Mouse (Mus musculus) midbrain, postnatal 0 days (tissue): Measurements from ENCODE around the gene Pram1. TPM values are rescaled to one million over a fixed set of nuclear protein-coding genes. Genes with fewer than 3 reads are reported as not detected.

ENCODE experiments used
- ATAC-seq: fragments of 200-750 bp; cut with Nextera tagmentation; 2 replicates; pipeline ENCODE4 v1.8.0; 2017; ENCODE audit warnings: moderate number of reproducible peaks, mild to moderate bottlenecking, moderate TSS enrichment, moderate library complexity; ENCODE audit not compliant: low FRiP score
- DNase-seq: peaks from one replicate; pipeline ENCODE4 v3.0.0-alpha.2; 2015; ENCODE audit warnings: low spot score
- H3K27ac ChIP-seq: fragments of 300-500 bp; sonication (generic); 2 replicates; pipeline ENCODE4 v1.5.1; 2014; ENCODE audit warnings: low read depth, mild to moderate bottlenecking, low read length, mixed read lengths
- H3K27me3 ChIP-seq: fragments of 300-500 bp; sonication (generic); 2 replicates; pipeline ENCODE4 v1.6.1; 2014; ENCODE audit warnings: low read length, control low read depth, mixed read lengths; ENCODE audit not compliant: insufficient read depth
- H3K36me3 ChIP-seq: fragments of 300-500 bp; sonication (generic); 2 replicates; pipeline ENCODE4 v1.6.1; 2014; ENCODE audit warnings: low read length, control low read depth, mixed read lengths; ENCODE audit not compliant: insufficient read depth
- H3K4me1 ChIP-seq: fragments of 300-500 bp; sonication (generic); 2 replicates; pipeline ENCODE4 v1.6.1; 2014; ENCODE audit warnings: mild to moderate bottlenecking, control low read depth, antibody characterized with exemption, low read length, mixed read lengths; ENCODE audit not compliant: insufficient read depth
- H3K4me2 ChIP-seq: fragments of 300-500 bp; sonication (generic); 2 replicates; pipeline ENCODE4 v1.6.1; 2014; ENCODE audit warnings: low read depth, mild to moderate bottlenecking, low read length, mixed read lengths; ENCODE audit not compliant: poor library complexity, severe bottlenecking
- H3K4me3 ChIP-seq: fragments of 300-500 bp; sonication (generic); 2 replicates; pipeline ENCODE4 v1.5.1; 2014; ENCODE audit warnings: low read depth, mild to moderate bottlenecking, low read length, moderate library complexity
- H3K9ac ChIP-seq: fragments of 300-500 bp; sonication (generic); replicated peaks from 2 replicates; pipeline ENCODE4 v1.6.1; 2014; ENCODE audit warnings: mild to moderate bottlenecking, low read length, moderate library complexity, mixed read lengths; ENCODE audit not compliant: poor library complexity, severe bottlenecking
- H3K9me3 ChIP-seq: fragments of 300-500 bp; sonication (generic); 2 replicates; pipeline ENCODE4 v1.6.1; 2016; ENCODE audit warnings: low read length, control low read depth
- CTCF ChIP-seq: IDR thresholded peaks from 2 replicates; pipeline ENCODE4 v1.5.1; 2016; ENCODE audit warnings: antibody characterized with exemption, mild to moderate bottlenecking
- WGBS: fragments of 180-500 bp; shearing (Covaris S2); extraction: QIAGEN DNeasy Blood & Tissue Kit; methylation state at CpG from one replicate; pipeline ENCODE4 v1.1.7; 2014; 5-methylcytosine and 5-hydroxymethylcytosine counted together
- polyA plus RNA-seq: library from polyadenylated mRNA; unstranded; fragments of >200 nt; fragmentation: Nextera tagmentation; extraction: Ambion mirVana; gene quantifications from 2 replicates; pipeline ENCODE4 v1.2.1, GENCODE M21; 2015
- total RNA-seq: library from RNA; depleted of rRNA; stranded (reverse); fragments of >200 nt; gene quantifications from 2 replicates; pipeline ENCODE4 v1.2.3, GENCODE M21; 2014; rRNA removed

Pram1 gene
- total RNA-seq, result not detected in 2 replicates
- polyA plus RNA-seq, result 0.41 TPM in 1 of 2 replicates, not detected in the other

GRCm38 (mm10) chr17:33637516-33638276 is at the start of gene Pram1:
Pram1 (plus strand) TSS chr17:33638056.
- no peak for ATAC-seq
- no peaks in the 10 kb centered on the region; the same call in 1 of the 2 replicates for H3K36me3 ChIP-seq
- no peaks in the 10 kb centered on the region for H3K9me3 ChIP-seq
- H3K4me1 ChIP-seq, result no peaks in the 10 kb centered on the region
- no peak within 1 kb of the TSS for H3K4me2 ChIP-seq
- no peak for TF ChIP-seq CTCF
- H3K4me3 ChIP-seq, result no peak within 1 kb of the TSS
- H3K9ac ChIP-seq, result no peak within 1 kb of the TSS
- H3K27me3 ChIP-seq, result no peaks in the 10 kb centered on the region
- DNase-seq, result no peak
- H3K27ac ChIP-seq, result no peak within 1 kb of the TSS
- WGBS, result 90% methylated on average over 4 of the region's 4 CpGs

DNA sequence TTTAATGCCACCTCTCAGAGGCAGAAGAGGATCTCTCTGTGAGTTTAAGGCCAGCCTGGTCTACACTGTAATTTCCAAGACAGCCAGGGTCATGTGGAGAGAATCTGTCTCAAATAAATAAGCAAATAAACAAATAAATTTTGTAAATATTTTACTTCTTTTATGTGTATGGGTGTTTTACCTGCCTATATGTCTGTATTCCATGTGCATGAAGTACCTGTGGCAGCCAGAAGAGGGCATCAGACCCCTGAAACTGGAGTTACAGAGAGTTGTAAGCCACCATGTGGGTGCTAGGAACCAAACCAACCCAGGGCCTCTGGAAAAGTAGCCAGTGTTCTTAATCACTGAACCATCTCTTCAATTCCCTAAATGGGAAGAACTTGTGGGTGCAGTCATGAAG is 40.6 kb upstream of the Pram1 start:
- Histone ChIP-seq H3K9me3 (no peaks in the 10 kb centered on the region), H3K36me3 (no peaks in the 10 kb centered on the region), H3K4me3 (no peak overlapping the region), H3K27me3 (no peaks in the 10 kb centered on the region), H3K4me2 (no peak overlapping the region), H3K9ac (no peak overlapping the region), H3K4me1 (no peaks in the 10 kb centered on the region), H3K27ac (no peak overlapping the region)
- ATAC-seq (no peak), DNase-seq (no peak)
- no peak for TF ChIP-seq CTCF

DNA sequence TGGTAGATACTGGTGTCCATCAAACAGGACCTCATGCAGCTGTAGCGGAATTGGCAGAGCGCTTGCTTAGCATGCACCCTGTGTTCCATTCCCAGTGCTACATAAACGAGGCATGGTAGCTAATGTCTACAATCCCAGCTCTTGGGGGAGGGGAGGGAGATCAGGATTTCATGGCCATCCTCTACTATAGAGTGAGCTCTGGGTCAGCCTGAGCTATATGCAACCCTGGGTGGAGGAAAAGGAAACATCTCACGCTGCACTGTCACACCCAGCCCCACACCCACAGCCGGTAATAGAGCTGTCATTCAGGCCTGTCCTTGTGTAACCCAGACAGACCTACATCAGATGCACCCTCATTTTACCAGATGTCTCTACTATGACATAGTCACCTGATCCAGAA is 39.4 kb upstream of the Pram1 start:
- H3K27ac ChIP-seq, result no peak overlapping the region
- H3K4me2 ChIP-seq, result no peak overlapping the region
- ATAC-seq (no peak), DNase-seq (no peak)
- no peaks in the 10 kb centered on the region for H3K36me3 ChIP-seq
- WGBS, result 91% methylated on average over 5 of the region's 5 CpGs
- H3K9ac ChIP-seq, result no peak overlapping the region
- H3K4me3 ChIP-seq, result no peak overlapping the region
- H3K9me3 ChIP-seq, result no peaks in the 10 kb centered on the region
- no peak for TF ChIP-seq CTCF
- no peaks in the 10 kb centered on the region for H3K27me3 ChIP-seq
- H3K4me1 ChIP-seq, result no peaks in the 10 kb centered on the region

DNA sequence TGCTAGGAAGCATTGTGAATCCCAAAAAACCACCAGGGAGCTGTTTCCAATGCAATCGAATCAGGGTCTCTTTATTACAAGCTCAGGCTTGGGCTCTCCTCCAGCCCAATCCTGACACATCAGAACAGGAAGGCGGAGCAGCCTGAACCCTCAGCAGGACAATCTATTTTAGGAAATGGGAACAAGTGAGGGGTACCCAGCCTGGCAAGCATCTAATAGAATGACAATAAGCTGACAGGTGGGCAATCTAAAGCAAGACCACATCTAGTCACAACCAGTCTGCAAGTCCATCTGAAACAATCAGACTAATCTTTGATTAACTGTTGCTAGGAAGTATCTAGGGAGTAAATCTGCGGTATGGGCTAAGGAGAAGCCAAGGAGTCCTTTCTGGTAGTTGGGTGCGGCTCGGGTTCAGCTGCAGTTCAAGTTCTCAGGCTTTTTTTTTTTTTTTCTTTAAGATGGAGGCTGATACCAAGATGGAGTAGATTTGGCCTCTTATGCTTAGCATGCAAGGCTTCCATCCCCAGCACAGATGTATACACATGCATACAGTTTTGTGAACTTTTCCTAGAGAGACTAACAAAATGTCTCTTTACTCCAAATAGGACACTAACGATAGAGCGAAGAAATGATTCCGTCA is 37.9 kb upstream of the Pram1 start:
- no peak overlapping the region for H3K27ac ChIP-seq
- H3K36me3 ChIP-seq, result no peaks in the 10 kb centered on the region
- H3K4me1 ChIP-seq, result no peaks in the 10 kb centered on the region
- WGBS, result 86% methylated on average over 8 of the region's 8 CpGs
- ATAC-seq (no peak), DNase-seq (no peak)
- no peak overlapping the region for H3K9ac ChIP-seq
- no peak overlapping the region for H3K4me2 ChIP-seq
- H3K4me3 ChIP-seq, result no peak overlapping the region
- no peaks in the 10 kb centered on the region for H3K9me3 ChIP-seq
- no peak for TF ChIP-seq CTCF
- H3K27me3 ChIP-seq, result no peaks in the 10 kb centered on the region

GRCm38 (mm10) chr17:33600831-33601230 is 37.0 kb upstream of the Pram1 start:
- ATAC-seq (no peak), DNase-seq (no peak)
- Histone ChIP-seq H3K9me3 (no peaks in the 10 kb centered on the region), H3K27ac (no peak overlapping the region), H3K4me3 (no peak overlapping the region), H3K27me3 (no peaks in the 10 kb centered on the region), H3K4me1 (no peaks in the 10 kb centered on the region), H3K9ac (no peak overlapping the region), H3K4me2 (no peak overlapping the region), H3K36me3 (no peaks in the 10 kb centered on the region)
- no peak for TF ChIP-seq CTCF
- WGBS, result 82% methylated on average over 3 of the region's 3 CpGs

- no peak for TF ChIP-seq CTCF
- H3K36me3 ChIP-seq, result no peaks in the 10 kb centered on the region
- no peaks in the 10 kb centered on the region for H3K4me1 ChIP-seq
- H3K4me2 ChIP-seq, result no peak overlapping the region
- H3K27ac ChIP-seq, result no peak overlapping the region
- DNase-seq (no peak), ATAC-seq (no peak)
- H3K27me3 ChIP-seq, result no peaks in the 10 kb centered on the region
- H3K9me3 ChIP-seq, result no peaks in the 10 kb centered on the region
- no peak overlapping the region for H3K9ac ChIP-seq
- 81% methylated on average over 12 of the region's 12 CpGs for WGBS
- no peak overlapping the region for H3K4me3 ChIP-seq
These were observed 35.9 kb upstream of the Pram1 start for GRCm38 (mm10) chr17:33601947-33602346.
